Mouse (Mus musculus) hindbrain, embryonic 10.5 days (tissue): ENCODE results near the gene Ttc7b. TPM values are rescaled to one million over a fixed set of nuclear protein-coding genes. Genes with fewer than 3 reads are reported as not detected.
A peak's percentile ranks its signal among the peaks of the same experiment; 100 is the strongest.

Experiments
- DNase-seq: peaks from one replicate; pipeline ENCODE4 v3.0.0-alpha.2; 2017; ENCODE audit warnings: low spot score
- H3K27ac ChIP-seq: fragments of 300-500 bp; sonication (generic); 2 replicates; pipeline ENCODE4 v1.5.1; 2016; ENCODE audit warnings: mild to moderate bottlenecking, moderate library complexity
- H3K27me3 ChIP-seq: fragments of 300-500 bp; sonication (generic); 2 replicates; pipeline ENCODE4 v1.6.1; 2016; ENCODE audit warnings: mild to moderate bottlenecking; ENCODE audit not compliant: poor library complexity, insufficient read depth, severe bottlenecking
- H3K36me3 ChIP-seq: fragments of 300-500 bp; sonication (generic); 2 replicates; pipeline ENCODE4 v1.6.1; 2016; ENCODE audit warnings: mild to moderate bottlenecking, moderate library complexity
- H3K4me1 ChIP-seq: fragments of 300-500 bp; sonication (generic); replicated peaks from 2 replicates; pipeline ENCODE4 v1.6.1; 2016; ENCODE audit warnings: mild to moderate bottlenecking
- H3K4me3 ChIP-seq: fragments of 300-500 bp; sonication (generic); 2 replicates; pipeline ENCODE4 v1.5.1; 2016; ENCODE audit warnings: mild to moderate bottlenecking, moderate library complexity
- H3K9me3 ChIP-seq: fragments of 300-500 bp; sonication (generic); 2 replicates; pipeline ENCODE4 v1.6.1; 2016; ENCODE audit warnings: mild to moderate bottlenecking, moderate library complexity
- WGBS: fragments of 180-500 bp; shearing (Covaris S2); methylation state at CpG from one replicate; pipeline ENCODE4 v1.1.7; 2016; 5-methylcytosine and 5-hydroxymethylcytosine counted together
- polyA plus RNA-seq: library from polyadenylated mRNA; unstranded; fragments of >200 nt; fragmentation: Nextera tagmentation; extraction: Ambion mirVana; gene quantifications from 2 replicates; pipeline ENCODE4 v1.2.1, GENCODE M21; 2016

Ttc7b gene
- polyA plus RNA-seq, 1 experiment from 2014 or later: 5.6 TPM

- peaks cover 27% of the 10 kb centered on the region for H3K36me3 ChIP-seq
- no peaks in the 10 kb centered on the region for H3K9me3 ChIP-seq
- WGBS: 90% methylated on average over 2 of the region's 2 CpGs
These were observed 198.4 kb downstream of the Ttc7b start for GRCm38 (mm10) chr12:100322225-100322624.

GRCm38 (mm10) chr12:100321545-100321944 lies 199.1 kb downstream of the Ttc7b start:
- no peaks in the 10 kb centered on the region for H3K9me3 ChIP-seq
- H3K36me3 ChIP-seq: peaks cover 27% of the 10 kb centered on the region
- DNase-seq: no peak
- H3K27me3 ChIP-seq: no peaks in the 10 kb centered on the region
- peaks cover 27% of the 10 kb centered on the region for H3K4me1 ChIP-seq
- no peak overlapping the region for H3K4me3 ChIP-seq
- WGBS: 84% methylated on average over 4 of the region's 4 CpGs
- 0 out of 2 replicates have a peak overlapping the region, but pooled peaks have one; percentile 29 for H3K27ac ChIP-seq

More at GRCm38 (mm10) chr12:100322225-100322624, 198.4 kb downstream of the Ttc7b start:
- no peak for DNase-seq
- H3K4me1 ChIP-seq: peaks cover 27% of the 10 kb centered on the region
- no peak overlapping the region for H3K4me3 ChIP-seq
- H3K27me3 ChIP-seq: no peaks in the 10 kb centered on the region
- H3K27ac ChIP-seq: no peak overlapping the region

GRCm38 (mm10) chr12:100319746-100320145 lies 200.9 kb downstream of the Ttc7b start:
- Histone ChIP-seq H3K4me1 (peaks cover 43% of the 10 kb centered on the region), H3K27ac (peak overlapping the region; percentile 50; the same call in 1 of the 2 replicates), H3K36me3 (peaks cover 15% of the 10 kb centered on the region), H3K9me3 (no peaks in the 10 kb centered on the region), H3K4me3 (no peak overlapping the region), H3K27me3 (no peaks in the 10 kb centered on the region)
- DNase-seq: no peak
- whole genome bisulfite sequencing: 93% methylated on average over 4 of the region's 4 CpGs

GRCm38 (mm10) chr12:100317936-100318335 lies 202.7 kb downstream of the Ttc7b start:
- Histone ChIP-seq H3K27ac (no peak overlapping the region), H3K9me3 (no peaks in the 10 kb centered on the region), H3K4me1 (peaks cover 59% of the 10 kb centered on the region), H3K36me3 (peaks cover 13% of the 10 kb centered on the region; the same call in 1 of the 2 replicates), H3K4me3 (no peak overlapping the region), H3K27me3 (no peaks in the 10 kb centered on the region)
- 82% methylated on average over 3 of the region's 3 CpGs for WGBS
- DNase-seq: no peak

GRCm38 (mm10) chr12:100316094-100316493 lies 204.5 kb downstream of the Ttc7b start:
- no peaks in the 10 kb centered on the region for H3K27me3 ChIP-seq
- H3K9me3 ChIP-seq: no peaks in the 10 kb centered on the region
- H3K4me3 ChIP-seq: no peak overlapping the region
- DNase-seq: no peak
- H3K27ac ChIP-seq: peak overlapping the region; percentile 50
- peaks cover 53% of the 10 kb centered on the region for H3K4me1 ChIP-seq
- 78% methylated on average over 9 of the region's 9 CpGs for whole genome bisulfite sequencing
- H3K36me3 ChIP-seq: peaks cover 13% of the 10 kb centered on the region; the same call in 1 of the 2 replicates

GRCm38 (mm10) chr12:100315119-100315885 lies 205.3 kb downstream of the Ttc7b start:
- Histone ChIP-seq H3K9me3 (no peaks in the 10 kb centered on the region), H3K4me3 (no peak overlapping the region), H3K36me3 (peaks cover 10% of the 10 kb centered on the region; the same call in 1 of the 2 replicates), H3K4me1 (peaks cover 56% of the 10 kb centered on the region), H3K27ac (peak overlapping the region; percentile 68; the same call in 1 of the 2 replicates), H3K27me3 (no peaks in the 10 kb centered on the region)
- 71% methylated on average over 8 of the region's 8 CpGs for WGBS
- no peak for DNase-seq

GRCm38 (mm10) chr12:100313785-100314375 lies 206.7 kb downstream of the Ttc7b start:
- H3K36me3 ChIP-seq: peaks cover 3% of the 10 kb centered on the region; the same call in 1 of the 2 replicates
- no peak overlapping the region for H3K4me3 ChIP-seq
- 34% methylated on average over 12 of the region's 12 CpGs for WGBS
- no peaks in the 10 kb centered on the region for H3K9me3 ChIP-seq
- peak overlapping the region; percentile 68 for H3K27ac ChIP-seq
- peaks cover 55% of the 10 kb centered on the region for H3K4me1 ChIP-seq
- no peaks in the 10 kb centered on the region for H3K27me3 ChIP-seq
- DNase-seq: no peak

GRCm38 (mm10) chr12:100313209-100313608 lies 207.4 kb downstream of the Ttc7b start:
- Histone ChIP-seq H3K27me3 (no peaks in the 10 kb centered on the region), H3K4me1 (peaks cover 60% of the 10 kb centered on the region), H3K4me3 (no peak overlapping the region), H3K27ac (no peak overlapping the region; the same call in 1 of the 2 replicates), H3K9me3 (no peaks in the 10 kb centered on the region), H3K36me3 (peaks cover 3% of the 10 kb centered on the region; the same call in 1 of the 2 replicates)
- DNase-seq: no peak
- WGBS: 79% methylated on average over 6 of the region's 6 CpGs

GRCm38 (mm10) chr12:100310471-100311392 lies 209.9 kb downstream of the Ttc7b start:
- Histone ChIP-seq H3K9me3 (no peaks in the 10 kb centered on the region), H3K27me3 (no peaks in the 10 kb centered on the region), H3K36me3 (0 out of 2 replicates have a peak, but pooled peaks cover 3% of the 10 kb centered on the region), H3K4me1 (peaks cover 77% of the 10 kb centered on the region), H3K27ac (peak overlapping the region; percentile 46), H3K4me3 (no peak overlapping the region)
- WGBS: 64% methylated on average over 6 of the region's 6 CpGs
- DNase-seq: no peak

GRCm38 (mm10) chr12:100309201-100309600 lies 211.4 kb downstream of the Ttc7b start:
- H3K4me1 ChIP-seq: peaks cover 77% of the 10 kb centered on the region
- DNase-seq: no peak
- no peaks in the 10 kb centered on the region for H3K27me3 ChIP-seq
- H3K36me3 ChIP-seq: no peaks in the 10 kb centered on the region
- H3K4me3 ChIP-seq: no peak overlapping the region
- 80% methylated on average over 4 of the region's 4 CpGs for WGBS
- H3K27ac ChIP-seq: 0 out of 2 replicates have a peak overlapping the region, but pooled peaks have one; percentile 23
- no peaks in the 10 kb centered on the region for H3K9me3 ChIP-seq

GRCm38 (mm10) chr12:100307501-100308260 lies 212.9 kb downstream of the Ttc7b start:
- DNase-seq: peak; percentile 68
- peaks cover 78% of the 10 kb centered on the region for H3K4me1 ChIP-seq
- 51% methylated on average over 8 of the region's 8 CpGs for WGBS

GRCm38 (mm10) chr12:100306336-100306735 lies 214.3 kb downstream of the Ttc7b start:
- no peaks in the 10 kb centered on the region for H3K27me3 ChIP-seq
- no peak for DNase-seq
- no peaks in the 10 kb centered on the region for H3K9me3 ChIP-seq
- peaks cover 78% of the 10 kb centered on the region for H3K4me1 ChIP-seq
- H3K36me3 ChIP-seq: peaks cover 3% of the 10 kb centered on the region
- WGBS: 61% methylated on average over 1 of the region's 1 CpGs
- peak overlapping the region; percentile 85 for H3K27ac ChIP-seq
- H3K4me3 ChIP-seq: no peak overlapping the region

More at GRCm38 (mm10) chr12:100307501-100308260, 212.9 kb downstream of the Ttc7b start:
- no peaks in the 10 kb centered on the region for H3K27me3 ChIP-seq
- no peak overlapping the region for H3K4me3 ChIP-seq
- H3K36me3 ChIP-seq: no peaks in the 10 kb centered on the region
- H3K27ac ChIP-seq: peak overlapping the region; percentile 85
- no peaks in the 10 kb centered on the region for H3K9me3 ChIP-seq
